Mouse (Mus musculus) liver, postnatal 0 days (tissue): ENCODE results near the gene Tada1. TPM values are rescaled to one million over a fixed set of nuclear protein-coding genes. Genes with fewer than 3 reads are reported as not detected.

Source experiments
- ATAC-seq: fragments of 200-750 bp; cut with Nextera tagmentation; 2 replicates; pipeline ENCODE4 v1.8.0; 2017; ENCODE audit warnings: mild to moderate bottlenecking, moderate library complexity
- DNase-seq: peaks from one replicate; pipeline ENCODE4 v3.0.0-alpha.2; 2016
- H3K27ac ChIP-seq: fragments of 300-500 bp; sonication (generic); 2 replicates; pipeline ENCODE4 v1.5.1; 2014; ENCODE audit warnings: antibody characterized with exemption, moderate library complexity, mild to moderate bottlenecking, low read depth
- H3K27me3 ChIP-seq: fragments of 300-500 bp; sonication (generic); 2 replicates; pipeline ENCODE4 v1.6.1; 2014; ENCODE audit warnings: low read length, control low read depth, mixed read lengths; ENCODE audit not compliant: insufficient read depth
- H3K36me3 ChIP-seq: fragments of 300-500 bp; sonication (generic); replicated peaks from 2 replicates; pipeline ENCODE4 v1.6.1; 2014; ENCODE audit warnings: mild to moderate bottlenecking, control low read depth, low read length, moderate library complexity, mixed read lengths; ENCODE audit not compliant: insufficient read depth
- H3K4me1 ChIP-seq: fragments of 300-500 bp; sonication (generic); 2 replicates; pipeline ENCODE4 v1.6.1; 2014; ENCODE audit warnings: antibody characterized with exemption, mild to moderate bottlenecking, control low read depth; ENCODE audit not compliant: insufficient read depth
- H3K4me2 ChIP-seq: fragments of 300-500 bp; sonication (generic); 2 replicates; pipeline ENCODE4 v1.6.1; 2014; ENCODE audit warnings: low read depth, mild to moderate bottlenecking, low read length, moderate library complexity, mixed read lengths
- H3K4me3 ChIP-seq: fragments of 300-500 bp; sonication (generic); 2 replicates; pipeline ENCODE4 v1.5.1; 2014; ENCODE audit warnings: low read depth, low read length
- H3K9ac ChIP-seq: fragments of 300-500 bp; sonication (generic); replicated peaks from 2 replicates; pipeline ENCODE4 v1.6.1; 2014; ENCODE audit warnings: mild to moderate bottlenecking, moderate library complexity
- H3K9me3 ChIP-seq: fragments of 300-500 bp; sonication (generic); 2 replicates; pipeline ENCODE4 v1.6.1; 2016; ENCODE audit warnings: mild to moderate bottlenecking, control low read depth, low read length, mixed read lengths
- CTCF ChIP-seq: sonication (generic); IDR thresholded peaks from 2 replicates; pipeline ENCODE4 v1.5.1; 2016; ENCODE audit warnings: antibody characterized with exemption, low read depth
- EP300 ChIP-seq: IDR thresholded peaks from 2 replicates; pipeline ENCODE4 v1.6.1; 2016; ENCODE audit warnings: antibody characterized with exemption, low read depth, mild to moderate bottlenecking
- WGBS: fragments of 180-500 bp; shearing (Covaris S2); extraction: QIAGEN DNeasy Blood & Tissue Kit; methylation state at CpG from one replicate; pipeline ENCODE4 v1.1.7; 2014; ENCODE audit not compliant: insufficient replicate concordance; 5-methylcytosine and 5-hydroxymethylcytosine counted together
- polyA plus RNA-seq: library from polyadenylated mRNA; unstranded; fragments of >200 nt; fragmentation: Nextera tagmentation; extraction: Ambion mirVana; gene quantifications from 2 replicates; pipeline ENCODE4 v1.2.1, GENCODE M21; 2015

Gene Tada1
- polyA plus RNA-seq, 1 experiment from 2014 or later, result 13.5 TPM

GRCm38 (mm10) chr1:166344300-166345077, 34.4 kb upstream of the Tada1 start:
- ATAC-seq (no peak), DNase-seq (no peak)
- H3K4me3 ChIP-seq, result no peak overlapping the region
- WGBS, result 75% methylated on average over 8 of the region's 8 CpGs
- no peaks in the 10 kb centered on the region for H3K27me3 ChIP-seq
- no peaks in the 10 kb centered on the region for H3K36me3 ChIP-seq
- no peak overlapping the region for H3K27ac ChIP-seq
- TF ChIP-seq EP300 (no peak), CTCF (no peak)
- no peaks in the 10 kb centered on the region for H3K4me1 ChIP-seq
- H3K9ac ChIP-seq, result no peak overlapping the region
- H3K9me3 ChIP-seq, result no peaks in the 10 kb centered on the region
- H3K4me2 ChIP-seq, result no peak overlapping the region

- WGBS, result 77% methylated on average over 6 of the region's 6 CpGs
Observed at GRCm38 (mm10) chr1:166345602-166346001, 33.3 kb upstream of the Tada1 start.

GRCm38 (mm10) chr1:166346906-166347305, 32.0 kb upstream of the Tada1 start:
- no peak for DNase-seq

More at GRCm38 (mm10) chr1:166345602-166346001, 33.3 kb upstream of the Tada1 start:
- DNase-seq (no peak), ATAC-seq (peak; percentile 29)
- Histone ChIP-seq H3K27ac (0 out of 2 replicates have a peak overlapping the region, but pooled peaks have one; percentile 29), H3K9ac (no peak overlapping the region), H3K9me3 (no peaks in the 10 kb centered on the region), H3K4me1 (no peaks in the 10 kb centered on the region), H3K4me3 (no peak overlapping the region), H3K27me3 (no peaks in the 10 kb centered on the region), H3K36me3 (no peaks in the 10 kb centered on the region), H3K4me2 (no peak overlapping the region)
- TF ChIP-seq EP300 (no peak), CTCF (no peak)

DNA sequence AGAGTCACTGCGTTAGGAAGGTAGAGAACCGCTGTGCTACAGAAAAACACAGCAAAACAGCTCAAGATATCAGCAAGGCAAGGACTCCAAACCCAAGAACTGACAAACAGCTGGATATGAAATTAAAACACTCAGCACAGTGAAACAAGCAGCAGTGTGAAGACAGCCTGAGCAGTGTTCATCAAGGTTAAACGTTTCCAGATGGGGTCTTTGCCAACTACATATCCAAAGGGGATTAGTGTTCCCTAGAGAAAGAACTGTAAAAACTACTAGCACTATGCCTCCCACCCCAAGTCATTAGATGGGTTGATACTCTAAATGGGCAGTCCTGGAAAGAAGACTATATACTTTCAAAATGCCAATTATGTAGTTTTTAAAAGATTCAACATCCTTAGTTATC, 29.6 kb upstream of the Tada1 start:
- ATAC-seq, result no peak

More at GRCm38 (mm10) chr1:166346906-166347305, 32.0 kb upstream of the Tada1 start:
- ATAC-seq, result no peak
- Histone ChIP-seq H3K4me1 (no peaks in the 10 kb centered on the region), H3K27me3 (no peaks in the 10 kb centered on the region), H3K36me3 (no peaks in the 10 kb centered on the region), H3K4me3 (no peak overlapping the region), H3K9me3 (no peaks in the 10 kb centered on the region), H3K9ac (no peak overlapping the region), H3K27ac (no peak overlapping the region), H3K4me2 (no peak overlapping the region)
- TF ChIP-seq EP300, result no peak
- no peak for TF ChIP-seq CTCF
- WGBS, result 76% methylated on average over 3 of the region's 3 CpGs

GRCm38 (mm10) chr1:166349751-166350150, 29.1 kb upstream of the Tada1 start:
- H3K27me3 ChIP-seq, result no peaks in the 10 kb centered on the region
- no peaks in the 10 kb centered on the region for H3K4me1 ChIP-seq
- no peak overlapping the region for H3K27ac ChIP-seq
- H3K4me3 ChIP-seq, result no peak overlapping the region
- no peak overlapping the region for H3K4me2 ChIP-seq
- 74% methylated on average over 11 of the region's 11 CpGs for WGBS
- no peaks in the 10 kb centered on the region for H3K9me3 ChIP-seq
- ATAC-seq (no peak), DNase-seq (no peak)
- TF ChIP-seq EP300 (no peak), CTCF (no peak)
- H3K9ac ChIP-seq, result no peak overlapping the region
- H3K36me3 ChIP-seq, result no peaks in the 10 kb centered on the region

More for the DNA sequence above, 29.6 kb upstream of the Tada1 start:
- 75% methylated on average over 3 of the region's 3 CpGs for WGBS
- no peak overlapping the region for H3K4me3 ChIP-seq
- DNase-seq, result no peak
- H3K36me3 ChIP-seq, result no peaks in the 10 kb centered on the region
- H3K4me1 ChIP-seq, result no peaks in the 10 kb centered on the region
- H3K27me3 ChIP-seq, result no peaks in the 10 kb centered on the region
- no peak overlapping the region for H3K27ac ChIP-seq
- H3K9me3 ChIP-seq, result no peaks in the 10 kb centered on the region
- H3K9ac ChIP-seq, result no peak overlapping the region
- H3K4me2 ChIP-seq, result no peak overlapping the region
- no peak for TF ChIP-seq CTCF
- no peak for TF ChIP-seq EP300

DNA sequence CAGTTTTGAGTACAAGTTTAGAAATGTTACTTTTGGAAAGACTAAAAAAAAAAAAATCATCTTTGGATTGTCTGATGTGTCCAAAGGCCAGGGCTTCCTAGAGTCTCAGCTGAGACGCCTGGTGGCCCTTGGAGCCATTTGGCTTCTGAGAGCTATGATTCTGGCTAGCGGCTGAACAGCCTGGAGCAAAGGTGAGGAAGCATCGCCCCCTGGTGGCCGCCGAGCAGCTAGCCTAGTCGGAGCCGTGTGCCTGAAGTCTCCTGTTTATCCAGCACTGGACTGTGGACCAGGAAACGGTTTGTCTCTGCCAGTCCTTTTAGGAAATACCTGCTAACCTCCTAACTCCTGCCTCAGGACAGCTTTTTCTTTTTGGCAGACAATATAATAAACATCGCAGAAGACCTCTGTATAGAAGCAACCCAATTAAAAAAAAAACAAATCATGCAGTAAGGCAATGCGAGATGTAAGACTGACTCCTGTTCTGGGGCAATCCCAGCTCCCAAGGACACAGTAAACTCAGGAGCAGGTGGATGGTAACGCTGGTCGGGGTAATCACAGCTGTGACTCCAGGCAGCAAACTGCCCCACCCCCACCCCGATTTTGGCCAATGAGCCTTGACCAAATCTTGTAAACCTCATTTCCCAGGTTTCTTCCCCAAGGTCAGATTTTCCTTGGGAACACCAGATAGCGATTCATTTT, 18.6 kb upstream of the Tada1 start:
- Histone ChIP-seq H3K36me3 (no peaks in the 10 kb centered on the region), H3K4me2 (no peak overlapping the region), H3K27me3 (no peaks in the 10 kb centered on the region), H3K4me3 (no peak overlapping the region), H3K9ac (no peak overlapping the region), H3K9me3 (no peaks in the 10 kb centered on the region), H3K4me1 (no peaks in the 10 kb centered on the region), H3K27ac (no peak overlapping the region)
- ATAC-seq, result peak; percentile 84
- WGBS, result 23% methylated on average over 14 of the region's 14 CpGs
- TF ChIP-seq CTCF, result peak; percentile 88
- no peak for TF ChIP-seq EP300
- DNase-seq, result peak; percentile 89
